Comparison of ENCODE assay signal across 26 mouse cellular contexts in the genomic region with DNA sequence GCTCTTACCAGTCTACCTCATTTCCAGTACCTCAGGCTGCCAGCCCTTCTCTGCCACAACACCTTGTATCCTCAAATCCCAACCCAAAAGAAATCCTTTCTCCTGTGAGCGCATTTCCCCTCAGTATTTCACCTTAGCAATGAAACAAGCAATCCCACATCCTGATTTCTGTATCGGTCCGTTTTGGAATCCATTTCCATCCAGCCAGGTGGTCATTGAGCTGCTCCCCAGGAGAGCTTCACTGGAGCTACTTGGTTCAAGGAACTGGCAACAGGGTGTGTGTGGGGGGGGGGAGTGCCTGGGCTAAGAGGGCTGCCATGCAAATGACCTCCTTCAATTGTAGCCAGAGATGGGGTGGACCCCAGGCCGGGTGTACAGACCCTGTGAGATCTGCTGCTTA. TPM values are rescaled to one million over a fixed set of nuclear protein-coding genes. Genes with fewer than 3 reads are reported as not detected.
DNase-seq lines count a peak whose midpoint lies in the region; ATAC-seq and TF ChIP-seq lines count a peak whose summit lies in the region.
"Had no signal": no experiment of that assay in that cellular context is flagged by ENCODE, and none has a peak within 500 bp of the region (broad histone marks: within the 10 kb centered on the region; RNA-seq: fewer than 3 reads in every experiment).

No protein-coding gene starts in this region.

- DNase-seq in frontal cortex, postnatal 25 days (ENCODE audit: low spot score in 2 of 2) = no peak
- DNase-seq in ES-CJ7 (ENCODE audit: low read depth, low spot score) = peak; percentile 16
- DNase-seq in ZHBTc4 (ENCODE audit: low read depth, low spot score) = peak; percentile 15
- DNase-seq in hindbrain, postnatal 0 days (ENCODE audit: low spot score) = no peak
- DNase-seq: adrenal gland, adult 2 months; adrenal gland, postnatal 10 days; adrenal gland, postnatal 25 days; B cell, adult 2 months; cerebellum, adult 11 months; cerebellum, adult 18-20 months; cerebellum, adult 8-10 months; cerebellum, adult 9-11 months; cerebellum, postnatal 14 days; cerebellum, postnatal 36 days; embryo, embryonic 11 days had no signal

- ATAC-seq in frontal cortex, adult (ENCODE audit: low TSS enrichment) = peak; percentile 24; the same call in 1 of the 2 replicates
- no peak for ATAC-seq in hindbrain, postnatal 0 days
- ATAC-seq: CD4-positive, CD25-positive, alpha-beta regulatory T cell, adult 4 months; forebrain, embryonic 14.5 days; forebrain, embryonic 16.5 days had no signal

- no peak overlapping the region for H3K27ac ChIP-seq in hindbrain, postnatal 0 days
- H3K27ac ChIP-seq: embryonic facial prominence, embryonic 13.5 days; embryonic facial prominence, embryonic 15.5 days; forebrain, embryonic 10.5 days; forebrain, embryonic 12.5 days had no signal

- H3K4me2 ChIP-seq in hindbrain, postnatal 0 days (ENCODE audit: low read depth, low read length) = no peak overlapping the region
- H3K4me2 ChIP-seq: embryonic facial prominence, embryonic 13.5 days; embryonic facial prominence, embryonic 15.5 days; forebrain, embryonic 12.5 days had no signal

- 49% methylated on average over 4 of the region's 4 CpGs for WGBS in hindbrain, postnatal 0 days

- no peak for TF ChIP-seq CTCF in hindbrain, postnatal 0 days (IDR thresholded peaks at IDR 0.05; ENCODE audit: low read depth)

- H3K4me3 ChIP-seq in hindbrain, postnatal 0 days (ENCODE audit: low read length) = no peak overlapping the region
- H3K4me3 ChIP-seq: embryonic facial prominence, embryonic 13.5 days; embryonic facial prominence, embryonic 15.5 days; erythroblast, embryonic 14.5 days; forebrain, embryonic 10.5 days; forebrain, embryonic 12.5 days had no signal

- H3K9me3 ChIP-seq in hindbrain, postnatal 0 days (ENCODE audit: low read length) = no peaks in the 10 kb centered on the region
- H3K9me3 ChIP-seq: embryonic facial prominence, embryonic 13.5 days; embryonic facial prominence, embryonic 15.5 days; forebrain, embryonic 10.5 days; forebrain, embryonic 12.5 days had no signal

- no peaks in the 10 kb centered on the region for H3K27me3 ChIP-seq in hindbrain, postnatal 0 days (ENCODE audit: insufficient read depth, low read length)
- H3K27me3 ChIP-seq: CH12.LX; embryonic facial prominence, embryonic 13.5 days; embryonic facial prominence, embryonic 15.5 days; forebrain, embryonic 12.5 days had no signal

- 0 out of 2 replicates have a peak, but pooled peaks cover 14% of the 10 kb centered on the region for H3K36me3 ChIP-seq in hindbrain, postnatal 0 days (ENCODE audit: insufficient read depth, low read length)

- H3K9ac ChIP-seq in hindbrain, postnatal 0 days (replicated peaks; ENCODE audit: low read length) = no peak overlapping the region
- H3K9ac ChIP-seq: embryonic facial prominence, embryonic 13.5 days; embryonic facial prominence, embryonic 15.5 days; forebrain, embryonic 12.5 days had no signal

- no peaks in the 10 kb centered on the region for H3K4me1 ChIP-seq in hindbrain, postnatal 0 days (ENCODE audit: insufficient read depth, low read length)
- H3K4me1 ChIP-seq: embryonic facial prominence, embryonic 15.5 days had no signal

RNA-seq across cellular contexts. Expression of gene Gpr45, which starts 45.5 kb away (rescaled TPM):
- 14.6 and 19.9 TPM in 2 replicates for total RNA-seq in hindbrain, postnatal 0 days (2014; rRNA removed)
- polyA plus RNA-seq in hindbrain, postnatal 0 days (2015; fragmentation: Nextera tagmentation; extraction: Ambion mirVana) = 8.4 and 10.4 TPM in 2 replicates
- total RNA-seq: CH12.LX, MEL had no signal
- polyA plus RNA-seq: erythroblast, embryonic 14.5 days had no signal

RNA-seq across cellular contexts. Expression of gene Mrps9, which starts 56.1 kb away (rescaled TPM):
- 21.2 and 27.8 TPM in 2 replicates for total RNA-seq in hindbrain, postnatal 0 days (2014; rRNA removed)
- polyA plus RNA-seq in hindbrain, postnatal 0 days (2015; fragmentation: Nextera tagmentation; extraction: Ambion mirVana) = 33.6 and 36.9 TPM in 2 replicates

Comparison
In these comparisons a context has a peak if more than half of its experiments do, and no peak if none do; other contexts are left out.
1. DNase-seq: peak in ES-CJ7 (single experiment) and ZHBTc4 (single experiment); none in frontal cortex, postnatal 25 days (0 of 2) and hindbrain, postnatal 0 days (single experiment).